Mouse (Mus musculus) cerebellum, postnatal 36 days (tissue): Measurements from ENCODE around the gene Bsph1.
"Not testable (repeated sequence)": the region's sequence is repeated elsewhere in the genome, so short reads cannot be mapped to it uniquely, and the experiment has no call there.

Source experiments
- DNase-seq, 2 experiments: peaks; one replicate each; pipeline ENCODE4 v3.0.0; 2021 to 2022; ENCODE audit warnings: mixed read lengths in 2 of 2

The Bsph1 gene

GRCm38 (mm10) chr7:13450541-13450940 lies at the start of gene Bsph1:
Gene Bsph1, plus strand, starts transcription at chr7:13450841.
- DNase-seq, result not testable (repeated sequence)

- DNase-seq, result no peak
Measured at GRCm38 (mm10) chr7:13511539-13511938, 60.9 kb downstream of the Bsph1 start.
